Mouse (Mus musculus) forebrain, embryonic 15.5 days (tissue): ENCODE measurements at regions not wholly inside any gene's neighbourhood (a gene's known extent, or its start where the extent isn't known, plus 50 kb on each side); places are given as distances from the start of the nearest gene placed in this dataset.
A peak's percentile ranks its signal among the peaks of the same experiment; 100 is the strongest.

Experiments used
- ATAC-seq: fragments of 200-750 bp; cut with Nextera tagmentation; replicated peaks from 2 replicates; pipeline ENCODE4 v1.8.0; 2017; ENCODE audit warnings: mild to moderate bottlenecking, moderate TSS enrichment, moderate library complexity
- H3K27ac ChIP-seq: fragments of 300-500 bp; sonication (generic); replicated peaks from 2 replicates; pipeline ENCODE4 v1.5.1; 2015; ENCODE audit warnings: mild to moderate bottlenecking, inconsistent platforms
- H3K27me3 ChIP-seq: fragments of 300-500 bp; sonication (generic); 2 replicates; pipeline ENCODE4 v1.6.1; 2015; ENCODE audit warnings: inconsistent platforms
- H3K36me3 ChIP-seq: fragments of 300-500 bp; sonication (generic); 2 replicates; pipeline ENCODE4 v1.6.1; 2015; ENCODE audit warnings: mild to moderate bottlenecking, inconsistent platforms
- H3K4me1 ChIP-seq: fragments of 300-500 bp; sonication (generic); 2 replicates; pipeline ENCODE4 v1.6.1; 2015; ENCODE audit warnings: inconsistent platforms
- H3K4me2 ChIP-seq: fragments of 300-500 bp; sonication (generic); replicated peaks from 2 replicates; pipeline ENCODE4 v1.6.1; 2015; ENCODE audit warnings: mild to moderate bottlenecking, inconsistent platforms
- H3K4me3 ChIP-seq: fragments of 300-500 bp; sonication (generic); 2 replicates; pipeline ENCODE4 v1.5.1; 2015; ENCODE audit warnings: mild to moderate bottlenecking, inconsistent platforms
- H3K9ac ChIP-seq: fragments of 300-500 bp; sonication (generic); replicated peaks from 2 replicates; pipeline ENCODE4 v1.6.1; 2015; ENCODE audit warnings: mild to moderate bottlenecking, inconsistent platforms
- H3K9me3 ChIP-seq: fragments of 300-500 bp; sonication (generic); 2 replicates; pipeline ENCODE4 v1.6.1; 2016; ENCODE audit warnings: inconsistent platforms
- WGBS: fragments of 180-500 bp; shearing (Covaris S2); methylation state at CpG from one replicate; pipeline ENCODE4 v1.1.7; 2015; ENCODE audit warnings: mixed read lengths; 5-methylcytosine and 5-hydroxymethylcytosine counted together

DNA sequence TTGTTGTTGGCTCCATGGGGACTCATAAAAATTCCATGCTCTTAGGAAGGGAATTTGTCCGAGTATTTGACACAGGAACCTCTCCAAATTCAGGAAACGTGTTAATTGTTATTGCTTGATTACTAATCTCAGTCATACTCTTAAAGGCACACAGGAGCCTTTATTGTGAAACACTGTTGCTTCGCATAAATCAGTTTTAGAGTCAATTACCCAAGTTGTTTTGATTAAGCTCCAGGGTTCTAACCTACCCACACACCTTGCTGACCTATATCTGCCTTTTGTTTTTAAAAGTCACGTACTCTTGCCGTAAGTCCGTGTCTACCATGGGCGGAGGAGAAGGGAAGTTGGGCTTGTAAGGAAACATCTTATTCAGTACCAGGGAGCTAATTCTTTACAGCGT lies 89.6 kb upstream of the Cxadr start:
- no peaks in the 10 kb centered on the region for H3K27me3 ChIP-seq
- H3K9me3 ChIP-seq = no peaks in the 10 kb centered on the region
- no peaks in the 10 kb centered on the region for H3K4me1 ChIP-seq
- ATAC-seq = no peak
- H3K4me3 ChIP-seq = no peak overlapping the region
- no peak overlapping the region for H3K9ac ChIP-seq
- H3K27ac ChIP-seq = no peak overlapping the region
- no peak overlapping the region for H3K4me2 ChIP-seq
- 82% methylated on average over 8 of the region's 8 CpGs for WGBS
- no peaks in the 10 kb centered on the region for H3K36me3 ChIP-seq

DNA sequence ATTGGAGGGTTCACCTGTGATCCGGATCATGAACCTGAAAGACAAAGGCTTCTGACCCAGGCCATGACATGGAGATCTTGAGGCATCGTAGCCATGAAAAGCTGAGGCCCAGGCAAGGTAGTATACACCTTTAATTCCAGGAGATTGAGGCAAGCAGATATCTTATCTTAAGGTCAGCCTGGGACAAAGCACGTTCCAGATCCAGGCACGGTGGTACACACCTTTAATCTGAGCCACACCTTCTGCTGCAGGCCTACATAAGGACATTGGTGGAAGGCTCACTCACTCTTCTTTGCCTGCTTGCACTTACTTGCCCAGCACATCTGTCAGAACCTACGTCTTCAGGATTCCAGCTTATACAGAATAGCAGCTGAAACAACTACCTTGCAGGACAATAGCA lies 93.0 kb upstream of the Cxadr start:
- Histone ChIP-seq H3K9me3 (no peaks in the 10 kb centered on the region), H3K4me3 (no peak overlapping the region), H3K4me2 (no peak overlapping the region), H3K27me3 (no peaks in the 10 kb centered on the region), H3K27ac (no peak overlapping the region), H3K9ac (no peak overlapping the region), H3K4me1 (no peaks in the 10 kb centered on the region), H3K36me3 (no peaks in the 10 kb centered on the region)
- 90% methylated on average over 5 of the region's 5 CpGs for WGBS
- no peak for ATAC-seq

GRCm38 (mm10) chr16:78204332-78204731 lies 97.0 kb upstream of the Cxadr start:
- no peak overlapping the region for H3K27ac ChIP-seq
- H3K9me3 ChIP-seq = no peaks in the 10 kb centered on the region
- no peak overlapping the region for H3K4me3 ChIP-seq
- H3K36me3 ChIP-seq = no peaks in the 10 kb centered on the region
- H3K27me3 ChIP-seq = no peaks in the 10 kb centered on the region
- no peaks in the 10 kb centered on the region for H3K4me1 ChIP-seq
- H3K4me2 ChIP-seq = no peak overlapping the region
- no peak overlapping the region for H3K9ac ChIP-seq
- WGBS = 46% methylated on average over 9 of the region's 9 CpGs
- ATAC-seq = 0 out of 2 replicates have a peak, but pooled peaks have one; percentile 53

DNA sequence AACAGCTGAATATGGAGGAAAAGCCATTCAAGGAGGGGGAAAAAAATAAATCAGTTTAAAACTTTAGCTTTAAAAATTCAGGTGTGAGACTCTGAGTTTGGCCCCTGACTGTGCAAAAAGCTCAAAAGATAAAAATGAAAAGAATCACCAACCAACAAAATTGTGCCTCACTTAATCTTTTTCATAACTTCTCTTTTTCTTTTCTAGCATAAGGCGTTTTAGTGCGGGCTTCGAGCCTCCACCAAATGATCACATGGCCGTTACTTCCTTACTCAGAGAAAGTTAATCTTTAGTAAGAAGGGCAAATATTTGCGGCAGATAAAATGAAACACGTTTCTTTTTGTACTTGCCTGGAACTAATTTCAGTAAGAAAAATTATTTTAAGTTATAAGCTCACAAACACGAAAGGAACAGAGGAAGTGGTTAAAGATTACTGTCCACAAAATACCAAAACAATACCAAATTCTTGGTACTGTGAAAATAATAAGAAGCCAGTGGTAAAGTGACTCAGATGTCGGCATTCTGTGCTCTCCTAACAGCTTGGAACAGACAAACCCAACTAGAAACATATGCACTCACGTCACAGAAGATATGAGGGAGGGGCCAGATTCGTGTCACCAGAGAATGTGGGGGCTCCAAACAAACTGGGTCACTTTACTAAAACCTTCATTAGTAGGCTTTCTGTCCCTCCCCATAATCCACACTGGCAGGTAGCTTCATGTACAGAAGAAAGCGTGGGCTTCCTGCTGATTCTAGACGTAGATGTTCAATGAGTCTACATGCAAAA lies 101.1 kb upstream of the Cxadr start:
- WGBS = 84% methylated on average over 12 of the region's 12 CpGs
- no peaks in the 10 kb centered on the region for H3K27me3 ChIP-seq

DNA sequence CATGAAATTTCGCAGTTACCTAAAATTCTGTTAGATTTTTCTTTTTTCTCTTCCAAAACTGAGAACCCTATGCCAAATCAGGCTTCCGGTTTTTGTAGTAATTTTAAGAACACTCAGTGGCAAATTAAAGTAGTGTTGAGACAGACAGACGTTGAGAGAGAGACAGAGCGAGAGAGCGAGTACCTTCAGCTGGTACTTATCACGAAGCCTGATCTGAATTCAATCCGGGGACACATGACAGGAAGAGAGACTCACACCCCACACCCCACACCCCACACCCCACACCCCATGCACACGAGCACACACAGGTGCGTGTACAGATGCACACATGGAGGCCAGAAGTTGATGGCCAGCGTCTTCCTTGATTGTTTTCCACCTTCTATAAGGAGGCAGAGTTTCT lies 102.0 kb upstream of the Cxadr start:
- Histone ChIP-seq H3K9ac (no peak overlapping the region), H3K9me3 (no peaks in the 10 kb centered on the region), H3K4me2 (0 out of 2 replicates have a peak overlapping the region, but pooled peaks have one; percentile 14), H3K27me3 (no peaks in the 10 kb centered on the region), H3K36me3 (no peaks in the 10 kb centered on the region), H3K27ac (no peak overlapping the region), H3K4me1 (no peaks in the 10 kb centered on the region; the same call in 1 of the 2 replicates), H3K4me3 (no peak overlapping the region)
- WGBS = 83% methylated on average over 10 of the region's 10 CpGs
- no peak for ATAC-seq

More for the DNA sequence above, 101.1 kb upstream of the Cxadr start:
- H3K4me3 ChIP-seq = no peak overlapping the region
- no peaks in the 10 kb centered on the region; the same call in 1 of the 2 replicates for H3K4me1 ChIP-seq
- H3K36me3 ChIP-seq = no peaks in the 10 kb centered on the region
- no peak overlapping the region for H3K9ac ChIP-seq
- H3K4me2 ChIP-seq = no peak overlapping the region
- H3K27ac ChIP-seq = no peak overlapping the region
- no peaks in the 10 kb centered on the region for H3K9me3 ChIP-seq
- ATAC-seq = no peak

- no peaks in the 10 kb centered on the region for H3K27me3 ChIP-seq
- no peak overlapping the region for H3K9ac ChIP-seq
- H3K4me2 ChIP-seq = 0 out of 2 replicates have a peak overlapping the region, but pooled peaks have one; percentile 14
- no peaks in the 10 kb centered on the region for H3K36me3 ChIP-seq
- no peak; the same call in 1 of the 2 replicates for ATAC-seq
- 6% methylated on average over 16 of the region's 16 CpGs for WGBS
- no peaks in the 10 kb centered on the region for H3K9me3 ChIP-seq
- H3K4me1 ChIP-seq = no peaks in the 10 kb centered on the region; the same call in 1 of the 2 replicates
- no peak overlapping the region for H3K27ac ChIP-seq
- no peak overlapping the region for H3K4me3 ChIP-seq
Observed at GRCm38 (mm10) chr16:78198642-78199121, 102.6 kb upstream of the Cxadr start.

GRCm38 (mm10) chr16:78197252-78197896 lies 103.9 kb upstream of the Cxadr start:
- 10% methylated on average over 10 of the region's 10 CpGs for WGBS
- ATAC-seq = peak; percentile 74; the same call in 1 of the 2 replicates
- Histone ChIP-seq H3K4me2 (no peak overlapping the region), H3K9ac (no peak overlapping the region), H3K27me3 (no peaks in the 10 kb centered on the region), H3K27ac (no peak overlapping the region), H3K9me3 (no peaks in the 10 kb centered on the region), H3K36me3 (no peaks in the 10 kb centered on the region), H3K4me1 (no peaks in the 10 kb centered on the region; the same call in 1 of the 2 replicates), H3K4me3 (no peak overlapping the region)

GRCm38 (mm10) chr16:78170627-78171605 lies 130.4 kb upstream of the Cxadr start:
- Histone ChIP-seq H3K4me3 (no peak overlapping the region), H3K36me3 (no peaks in the 10 kb centered on the region), H3K4me1 (peaks cover 9% of the 10 kb centered on the region), H3K27me3 (no peaks in the 10 kb centered on the region), H3K4me2 (peak overlapping the region; percentile 9; the same call in 1 of the 2 replicates), H3K9ac (no peak overlapping the region), H3K27ac (peak overlapping the region; percentile 50), H3K9me3 (no peaks in the 10 kb centered on the region)
- no peak; the same call in 1 of the 2 replicates for ATAC-seq
- WGBS = 17% methylated on average over 9 of the region's 9 CpGs

GRCm38 (mm10) chr16:78156876-78157232 lies 144.4 kb upstream of the Cxadr start:
- Histone ChIP-seq H3K9ac (peak overlapping the region; percentile 32; the same call in 1 of the 2 replicates), H3K9me3 (no peaks in the 10 kb centered on the region), H3K4me3 (no peak overlapping the region), H3K4me2 (no peak overlapping the region), H3K36me3 (no peaks in the 10 kb centered on the region), H3K27me3 (no peaks in the 10 kb centered on the region), H3K4me1 (peaks cover 9% of the 10 kb centered on the region; the same call in 1 of the 2 replicates), H3K27ac (peak overlapping the region; percentile 63)
- ATAC-seq = peak; percentile 66
- 62% methylated on average over 3 of the region's 3 CpGs for WGBS

DNA sequence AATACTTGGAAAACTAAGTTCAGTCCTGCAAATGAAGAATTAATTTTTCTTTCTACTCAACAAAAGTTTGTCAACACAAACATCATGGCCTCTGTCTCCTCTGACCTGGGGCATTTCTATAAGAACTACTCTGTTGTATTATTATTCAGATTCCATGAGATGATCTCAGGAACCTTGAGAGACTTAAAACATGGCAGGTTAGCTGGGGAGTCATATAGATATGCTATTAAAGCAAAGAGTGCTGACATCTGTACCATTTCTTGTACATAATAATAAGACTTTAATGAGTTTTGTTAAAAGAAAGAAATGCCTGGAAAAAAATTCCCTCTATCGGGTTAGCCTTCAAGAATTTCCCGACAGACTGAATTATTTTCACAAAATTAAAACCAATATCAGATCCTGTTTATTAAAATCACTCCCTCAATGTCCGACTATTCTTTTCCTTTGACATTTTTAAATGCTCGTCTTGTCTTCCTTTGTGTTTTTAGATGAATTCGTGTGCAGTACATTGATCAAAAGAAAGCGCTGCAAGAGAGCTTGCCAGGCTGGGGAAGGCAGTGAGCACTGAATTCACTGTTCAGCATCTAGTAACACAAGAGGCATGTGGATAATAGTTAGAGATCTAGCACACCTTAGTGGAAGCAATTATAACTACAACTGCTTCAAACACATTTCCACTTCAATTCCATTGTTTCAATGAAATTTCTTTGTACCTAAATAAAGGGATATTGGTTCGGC lies 145.0 kb upstream of the Cxadr start:
- Histone ChIP-seq H3K27ac (peak overlapping the region; percentile 70), H3K36me3 (no peaks in the 10 kb centered on the region), H3K4me2 (no peak overlapping the region; the same call in 1 of the 2 replicates), H3K9me3 (no peaks in the 10 kb centered on the region), H3K4me1 (peaks cover 9% of the 10 kb centered on the region; the same call in 1 of the 2 replicates), H3K27me3 (no peaks in the 10 kb centered on the region), H3K4me3 (no peak overlapping the region), H3K9ac (peak overlapping the region; percentile 32; the same call in 1 of the 2 replicates)
- ATAC-seq = peak; percentile 98
- 4% methylated on average over 7 of the region's 7 CpGs for WGBS
